Mouse (Mus musculus) c-Kit-positive CD71-positive TER-119-positive erythroid progenitor cells, embryonic 14.5 days (primary cell): ENCODE results near the gene Tbc1d10b.

Source experiments
- DNase-seq: peaks from one replicate; pipeline ENCODE4 v3.0.0-alpha.2; 2013; ENCODE audit warnings: low spot score

Tbc1d10b gene

GRCm38 (mm10) chr7:127224616-127225015 is 16.3 kb upstream of the Tbc1d10b start:
- no peak for DNase-seq

- DNase-seq, result peak; percentile 48
Measured at GRCm38 (mm10) chr7:127223515-127224478, 15.5 kb upstream of the Tbc1d10b start.

GRCm38 (mm10) chr7:127223106-127223505 is 14.8 kb upstream of the Tbc1d10b start:
- no peak for DNase-seq

GRCm38 (mm10) chr7:127220440-127220839 is 12.2 kb upstream of the Tbc1d10b start:
- DNase-seq, result no peak

- peak; percentile 63 for DNase-seq
Measured at GRCm38 (mm10) chr7:127218670-127219069, 10.4 kb upstream of the Tbc1d10b start.

GRCm38 (mm10) chr7:127217901-127218642 is 9.8 kb upstream of the Tbc1d10b start:
- DNase-seq, result no peak

- no peak for DNase-seq
Measured at GRCm38 (mm10) chr7:127217475-127217874, 9.2 kb upstream of the Tbc1d10b start.

- no peak for DNase-seq
Measured at GRCm38 (mm10) chr7:127216307-127216706, 8.0 kb upstream of the Tbc1d10b start.

GRCm38 (mm10) chr7:127214981-127215871 is 7.0 kb upstream of the Tbc1d10b start:
- DNase-seq, result peak; percentile 69

GRCm38 (mm10) chr7:127214521-127214920 is 6.3 kb upstream of the Tbc1d10b start:
- no peak for DNase-seq

GRCm38 (mm10) chr7:127213930-127214329 is 5.7 kb upstream of the Tbc1d10b start:
- no peak for DNase-seq

- DNase-seq, result peak; percentile 53
Measured at GRCm38 (mm10) chr7:127213485-127213884, 5.2 kb upstream of the Tbc1d10b start.

- no peak for DNase-seq
Measured at GRCm38 (mm10) chr7:127212432-127213250, 4.4 kb upstream of the Tbc1d10b start.

GRCm38 (mm10) chr7:127211014-127211745 is 2.9 kb upstream of the Tbc1d10b start:
- DNase-seq, result no peak

GRCm38 (mm10) chr7:127210266-127210665 is 2.0 kb upstream of the Tbc1d10b start:
- DNase-seq, result no peak

- no peak for DNase-seq
Measured at GRCm38 (mm10) chr7:127209851-127210250, 1.6 kb upstream of the Tbc1d10b start.

- DNase-seq, result peak; percentile 93
Measured at GRCm38 (mm10) chr7:127208553-127209438, 528 bp upstream of the Tbc1d10b start, which contains the start of gene Mylpf. Mylpf (plus strand) TSS chr7:127208890.

- DNase-seq, result no peak
Measured at GRCm38 (mm10) chr7:127207374-127208294, 634 bp downstream of the Tbc1d10b start.
